Mouse (Mus musculus) megakaryocyte, embryonic 14.5 days (primary cell): ENCODE measurements around the gene Smarcb1. TPM values are rescaled to one million over a fixed set of nuclear protein-coding genes. Genes with fewer than 3 reads are reported as not detected.
"Not testable (repeated sequence)": the region's sequence is repeated elsewhere in the genome, so short reads cannot be mapped to it uniquely, and the experiment has no call there.

Source experiments
- H3K27me3 ChIP-seq: replicated peaks from 2 replicates; pipeline ENCODE3; 2012; ENCODE audit warnings: inconsistent platforms
- H3K36me3 ChIP-seq: replicated peaks from 2 replicates; pipeline ENCODE3; 2012; ENCODE audit warnings: low read length, inconsistent platforms, mixed read lengths
- H3K4me1 ChIP-seq: 2 replicates; pipeline ENCODE4 v1.6.1; 2012; ENCODE audit warnings: inconsistent platforms
- H3K4me3 ChIP-seq: replicated peaks from 2 replicates; pipeline ENCODE3; 2012; ENCODE audit warnings: moderate library complexity, mild to moderate bottlenecking, inconsistent platforms
- H3K9me3 ChIP-seq: 2 replicates; pipeline ENCODE4 v1.6.1; 2012; ENCODE audit warnings: inconsistent platforms
- FLI1 ChIP-seq: IDR thresholded peaks from 2 replicates; pipeline ENCODE4 v1.6.1; 2012; ENCODE audit warnings: low read length, inconsistent platforms, mixed read lengths
- GATA1 ChIP-seq: IDR thresholded peaks from 3 replicates; pipeline ENCODE4 v1.6.1; 2012; ENCODE audit warnings: mixed read lengths, low read length, inconsistent platforms, borderline replicate concordance
- polyA plus RNA-seq: library from polyadenylated mRNA; stranded (reverse); fragments of >175 nt; gene quantifications from 2 replicates; pipeline ENCODE4 v1.2.3, GENCODE M21; 2012; ENCODE audit warnings: low replicate concordance; ENCODE audit not compliant: insufficient read depth

Gene Smarcb1
- polyA plus RNA-seq, 1 experiment = 241 TPM

DNA sequence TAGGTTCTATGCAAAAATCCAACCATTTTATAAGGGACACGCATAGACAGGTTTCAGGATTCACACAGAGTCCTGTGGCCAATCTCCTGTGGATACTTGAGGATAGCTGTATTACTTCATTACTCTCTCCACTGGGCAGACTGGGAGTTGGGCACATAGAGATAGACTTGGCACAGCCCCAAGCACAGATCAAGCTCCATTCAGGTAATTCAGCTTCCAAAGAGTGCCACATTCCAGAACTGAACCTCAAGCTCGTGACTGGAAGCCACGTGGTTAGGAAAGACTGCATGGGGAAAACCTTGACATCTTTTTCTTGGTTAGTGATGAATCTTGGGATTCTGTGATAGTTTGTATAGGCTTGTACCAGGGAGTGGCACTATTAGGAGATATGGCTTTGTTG is 42.6 kb downstream of the Smarcb1 start:
- Histone ChIP-seq H3K4me1 (peaks cover 10% of the 10 kb centered on the region), H3K4me3 (no peak overlapping the region), H3K36me3 (no peaks in the 10 kb centered on the region), H3K9me3 (peaks cover 7% of the 10 kb centered on the region; the same call in 1 of the 2 replicates), H3K27me3 (peaks cover 38% of the 10 kb centered on the region)
- TF ChIP-seq FLI1 (no peak), GATA1 (no peak)

GRCm38 (mm10) chr10:75873543-75874170 is 47.8 kb downstream of the Smarcb1 start:
- H3K4me3 ChIP-seq = no peak overlapping the region
- peaks cover 7% of the 10 kb centered on the region; the same call in 1 of the 2 replicates for H3K9me3 ChIP-seq
- peaks cover 22% of the 10 kb centered on the region for H3K4me1 ChIP-seq
- TF ChIP-seq FLI1 (no peak), GATA1 (no peak)
- H3K36me3 ChIP-seq = no peaks in the 10 kb centered on the region
- peaks cover 33% of the 10 kb centered on the region for H3K27me3 ChIP-seq

DNA sequence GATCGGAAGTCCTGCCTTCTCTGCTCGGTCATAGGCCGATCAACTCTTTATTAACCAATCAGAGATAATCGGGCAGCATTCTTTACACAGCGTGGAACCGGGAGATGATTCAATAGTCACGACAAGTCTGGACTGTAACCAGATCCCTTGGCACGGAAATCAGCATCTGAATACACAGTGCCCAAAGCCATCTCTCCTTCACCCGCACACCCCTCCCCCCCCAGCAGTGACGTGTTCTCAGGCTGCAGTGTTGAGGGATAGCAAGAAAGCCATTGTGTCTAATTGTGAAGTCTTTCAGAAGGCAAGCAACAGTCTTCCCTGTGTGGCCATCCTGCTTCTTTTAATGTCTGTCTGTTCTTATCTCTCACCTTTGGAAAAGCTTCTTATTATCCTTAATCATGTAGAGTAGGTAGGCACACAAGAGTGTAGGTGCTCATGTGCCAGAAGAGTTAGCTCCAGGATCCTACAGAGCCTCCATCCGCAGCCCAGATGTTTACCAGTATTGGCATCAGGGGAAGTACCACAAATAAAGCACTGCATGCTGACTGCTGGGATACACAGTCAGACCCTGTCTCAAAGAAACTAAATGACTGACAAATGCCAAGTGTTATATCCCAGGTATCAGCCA is 48.4 kb downstream of the Smarcb1 start:
- TF ChIP-seq FLI1 (no peak), GATA1 (no peak)
- H3K4me1 ChIP-seq = peaks cover 24% of the 10 kb centered on the region
- peaks cover 37% of the 10 kb centered on the region for H3K27me3 ChIP-seq
- H3K36me3 ChIP-seq = no peaks in the 10 kb centered on the region
- peak overlapping the region; percentile 62 for H3K4me3 ChIP-seq
- peaks cover 7% of the 10 kb centered on the region; the same call in 1 of the 2 replicates for H3K9me3 ChIP-seq

- H3K36me3 ChIP-seq = no peaks in the 10 kb centered on the region
- H3K9me3 ChIP-seq = peaks cover 7% of the 10 kb centered on the region; the same call in 1 of the 2 replicates
- peaks cover 35% of the 10 kb centered on the region for H3K27me3 ChIP-seq
- no peak for TF ChIP-seq FLI1
- TF ChIP-seq GATA1 = no peak
- H3K4me1 ChIP-seq = peaks cover 24% of the 10 kb centered on the region
- peak overlapping the region; percentile 25 for H3K4me3 ChIP-seq
Observed at GRCm38 (mm10) chr10:75872025-75872914, 49.1 kb downstream of the Smarcb1 start.

- Histone ChIP-seq H3K4me3 (no peak overlapping the region), H3K9me3 (peaks cover 26% of the 10 kb centered on the region), H3K27me3 (peaks cover 4% of the 10 kb centered on the region), H3K4me1 (peaks cover 46% of the 10 kb centered on the region), H3K36me3 (peaks cover 28% of the 10 kb centered on the region)
- TF ChIP-seq GATA1 (no peak), FLI1 (no peak)
Observed at GRCm38 (mm10) chr10:75861587-75861986, 59.8 kb downstream of the Smarcb1 start.

DNA sequence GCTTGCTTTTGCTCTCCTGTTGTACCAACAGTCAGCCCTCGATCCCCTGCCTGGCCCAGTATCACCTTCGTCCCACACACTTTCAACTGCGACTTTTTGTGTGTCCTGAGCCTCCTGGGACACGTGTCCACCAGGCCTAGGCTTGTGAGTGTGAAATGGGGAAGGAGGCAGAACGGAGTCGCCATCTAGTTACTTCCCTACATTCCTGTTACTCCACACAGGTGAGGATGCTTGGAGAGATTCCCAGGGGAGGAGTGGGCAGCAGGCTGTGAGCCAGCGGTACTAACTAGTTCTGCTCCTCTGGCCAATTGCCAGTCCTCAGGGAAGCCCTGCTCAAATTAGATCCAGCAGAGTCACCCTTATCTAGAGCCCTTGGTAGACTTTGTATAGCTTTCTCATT is 60.7 kb downstream of the Smarcb1 start:
- no peaks in the 10 kb centered on the region for H3K27me3 ChIP-seq
- peaks cover 36% of the 10 kb centered on the region for H3K36me3 ChIP-seq
- peaks cover 54% of the 10 kb centered on the region for H3K4me1 ChIP-seq
- peak overlapping the region; percentile 94 for H3K4me3 ChIP-seq
- TF ChIP-seq GATA1 = no peak
- TF ChIP-seq FLI1 = no peak
- peaks cover 20% of the 10 kb centered on the region for H3K9me3 ChIP-seq

DNA sequence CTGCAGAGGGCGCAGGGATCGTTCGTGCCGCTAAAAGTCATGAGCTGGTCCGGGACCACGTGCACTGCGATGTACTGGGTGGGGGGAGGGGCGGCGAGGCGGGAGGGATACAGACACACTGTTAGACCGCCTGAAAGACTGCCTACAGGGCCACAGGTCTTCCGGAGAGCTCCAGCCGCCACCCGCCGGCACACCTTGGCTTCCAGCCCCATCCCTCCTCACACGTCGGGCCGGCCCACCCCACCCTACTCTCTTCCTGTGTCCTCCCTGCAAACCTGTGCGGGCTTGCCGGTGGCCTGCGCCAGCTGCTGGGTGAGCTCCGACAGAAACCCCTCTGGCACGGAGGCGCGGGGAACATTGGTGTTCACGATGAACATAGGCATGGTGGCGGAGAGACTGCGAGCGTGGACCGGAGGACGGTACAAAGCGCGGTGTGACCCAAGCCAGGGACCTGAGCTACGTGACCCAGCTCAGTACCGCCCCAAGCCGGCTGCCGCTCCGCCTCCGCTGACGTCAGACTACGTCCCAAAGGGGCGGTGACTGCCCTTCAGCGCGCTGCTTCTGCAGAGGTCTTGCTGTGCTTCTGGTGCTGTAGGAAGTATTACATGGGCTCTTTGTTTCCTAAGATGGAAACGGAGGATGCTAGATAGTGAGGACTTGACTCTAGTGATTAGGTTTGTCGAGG is 61.5 kb downstream of the Smarcb1 start, which contains the start of gene Mif:
Mif (minus strand) TSS at position 455 of the 685 bp plus-strand sequence.
- Histone ChIP-seq H3K36me3 (peaks cover 43% of the 10 kb centered on the region), H3K4me1 (peaks cover 62% of the 10 kb centered on the region), H3K9me3 (peaks cover 17% of the 10 kb centered on the region), H3K4me3 (peak within 1 kb of the TSS; percentile 94)
- H3K27me3 ChIP-seq = not testable (repeated sequence)

GRCm38 (mm10) chr10:75859107-75859746 is 62.2 kb downstream of the Smarcb1 start:
- no peak for TF ChIP-seq GATA1
- Histone ChIP-seq H3K9me3 (peaks cover 17% of the 10 kb centered on the region), H3K36me3 (peaks cover 44% of the 10 kb centered on the region), H3K4me1 (peaks cover 66% of the 10 kb centered on the region), H3K27me3 (no peaks in the 10 kb centered on the region), H3K4me3 (peak overlapping the region; percentile 94)

GRCm38 (mm10) chr10:75857598-75857997 is 63.8 kb downstream of the Smarcb1 start:
- Histone ChIP-seq H3K36me3 (peaks cover 44% of the 10 kb centered on the region), H3K4me3 (peak overlapping the region; percentile 33), H3K4me1 (peaks cover 70% of the 10 kb centered on the region), H3K27me3 (no peaks in the 10 kb centered on the region), H3K9me3 (peaks cover 11% of the 10 kb centered on the region)
- TF ChIP-seq FLI1 (no peak), GATA1 (no peak)
